Mouse (Mus musculus): ENCODE measurements around the gene Gtdc1. TPM values are rescaled to one million over a fixed set of nuclear protein-coding genes. Genes with fewer than 3 reads are reported as not detected.

The Gtdc1 gene
- polyA plus RNA-seq, 1 experiment from 2014 or later, result 19.0 TPM

DNA sequence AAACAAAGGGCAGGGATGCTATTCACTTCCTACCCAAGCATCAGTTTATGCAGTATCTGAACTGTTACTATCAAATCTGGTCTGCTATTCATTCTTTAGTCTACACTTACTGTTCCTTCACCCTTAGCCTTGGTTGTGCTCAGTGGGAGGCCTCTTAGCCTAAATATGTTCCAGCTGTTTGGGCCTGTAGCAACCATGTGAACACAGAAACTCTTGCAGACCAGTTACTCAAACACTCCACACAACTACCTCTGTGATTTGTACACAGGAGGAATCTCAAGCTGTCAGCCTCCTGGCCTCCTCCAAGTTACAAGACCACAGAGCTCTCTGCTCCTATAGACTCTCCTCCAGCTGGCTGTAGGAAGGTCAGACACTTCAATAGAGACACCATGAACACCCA is 384.7 kb downstream of the Gtdc1 start:
- Histone ChIP-seq H3K27me3 (no peaks in the 10 kb centered on the region), H3K4me2 (no peak overlapping the region), H3K4me3 (no peak overlapping the region), H3K4me1 (no peaks in the 10 kb centered on the region), H3K36me3 (no peaks in the 10 kb centered on the region), H3K9me3 (no peaks in the 10 kb centered on the region), H3K9ac (no peak overlapping the region), H3K27ac (no peak overlapping the region)
- ATAC-seq (ENCODE audit: insufficient number of reproducible peaks, insufficient read depth, low FRiP score, low TSS enrichment, low read depth), result no peak

- Histone ChIP-seq H3K9ac (no peak overlapping the region), H3K4me2 (no peak overlapping the region), H3K36me3 (no peaks in the 10 kb centered on the region), H3K9me3 (no peaks in the 10 kb centered on the region), H3K27me3 (no peaks in the 10 kb centered on the region), H3K4me3 (no peak overlapping the region), H3K27ac (no peak overlapping the region), H3K4me1 (no peaks in the 10 kb centered on the region)
- WGBS, result 88% methylated on average over 6 of the region's 6 CpGs
- no peak for ATAC-seq (ENCODE audit: insufficient number of reproducible peaks, insufficient read depth, low FRiP score, low TSS enrichment, low read depth)
Observed at GRCm38 (mm10) chr2:44541726-44542125, 385.7 kb downstream of the Gtdc1 start.

GRCm38 (mm10) chr2:44540881-44541280 is 386.6 kb downstream of the Gtdc1 start:
- 89% methylated on average over 6 of the region's 6 CpGs for WGBS
- H3K4me1 ChIP-seq, result no peaks in the 10 kb centered on the region
- no peaks in the 10 kb centered on the region for H3K36me3 ChIP-seq
- H3K4me3 ChIP-seq, result no peak overlapping the region
- H3K9ac ChIP-seq, result no peak overlapping the region
- H3K4me2 ChIP-seq, result no peak overlapping the region
- no peaks in the 10 kb centered on the region for H3K27me3 ChIP-seq
- H3K27ac ChIP-seq, result no peak overlapping the region
- no peak for ATAC-seq (ENCODE audit: insufficient number of reproducible peaks, insufficient read depth, low FRiP score, low TSS enrichment, low read depth)
- H3K9me3 ChIP-seq, result no peaks in the 10 kb centered on the region

DNA sequence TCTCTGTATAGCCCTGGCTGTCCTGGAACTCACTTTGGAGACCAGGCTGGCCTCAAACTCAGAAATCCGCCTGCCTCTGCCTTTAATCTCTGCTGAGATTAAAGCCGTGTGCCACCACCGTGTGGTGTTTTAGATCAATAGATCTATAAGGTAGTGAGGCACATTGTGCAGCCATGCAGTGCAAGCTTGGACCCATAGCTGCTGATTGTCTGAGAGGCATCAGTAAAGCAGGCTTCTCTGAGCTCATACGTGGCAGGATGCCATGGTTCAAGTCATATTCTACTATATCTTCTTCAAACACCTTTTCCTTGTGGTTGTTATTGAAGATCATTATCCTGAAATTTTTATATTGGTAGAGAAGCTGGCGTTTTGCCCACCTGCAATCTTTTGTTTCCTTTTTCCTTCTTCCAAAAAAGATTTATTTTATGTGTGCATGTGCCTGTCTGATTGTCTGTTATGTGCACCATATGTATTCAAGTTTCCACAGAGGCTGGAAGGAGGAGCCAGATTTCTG is 388.3 kb downstream of the Gtdc1 start:
- no peak overlapping the region for H3K9ac ChIP-seq
- H3K4me3 ChIP-seq, result no peak overlapping the region
- H3K27ac ChIP-seq, result no peak overlapping the region
- 82% methylated on average over 5 of the region's 5 CpGs for WGBS
- no peaks in the 10 kb centered on the region for H3K36me3 ChIP-seq
- H3K9me3 ChIP-seq, result no peaks in the 10 kb centered on the region
- H3K4me2 ChIP-seq, result no peak overlapping the region
- no peak for ATAC-seq (ENCODE audit: insufficient number of reproducible peaks, insufficient read depth, low FRiP score, low TSS enrichment, low read depth)
- H3K4me1 ChIP-seq, result no peaks in the 10 kb centered on the region
- no peaks in the 10 kb centered on the region for H3K27me3 ChIP-seq

GRCm38 (mm10) chr2:44538135-44538534 is 389.3 kb downstream of the Gtdc1 start:
- Histone ChIP-seq H3K4me1 (no peaks in the 10 kb centered on the region), H3K27me3 (no peaks in the 10 kb centered on the region), H3K4me3 (no peak overlapping the region), H3K4me2 (no peak overlapping the region), H3K27ac (no peak overlapping the region), H3K36me3 (no peaks in the 10 kb centered on the region), H3K9me3 (no peaks in the 10 kb centered on the region), H3K9ac (no peak overlapping the region)
- ATAC-seq (ENCODE audit: insufficient number of reproducible peaks, insufficient read depth, low FRiP score, low TSS enrichment, low read depth), result no peak
- 43% methylated on average over 4 of the region's 4 CpGs for WGBS

- no peak overlapping the region for H3K4me2 ChIP-seq
- H3K4me1 ChIP-seq, result no peaks in the 10 kb centered on the region
- no peak overlapping the region for H3K4me3 ChIP-seq
- H3K9me3 ChIP-seq, result no peaks in the 10 kb centered on the region
- H3K36me3 ChIP-seq, result no peaks in the 10 kb centered on the region
- H3K27me3 ChIP-seq, result no peaks in the 10 kb centered on the region
- WGBS, result 94% methylated on average over 11 of the region's 11 CpGs
- ATAC-seq (ENCODE audit: insufficient number of reproducible peaks, insufficient read depth, low FRiP score, low TSS enrichment, low read depth), result no peak
- no peak overlapping the region for H3K27ac ChIP-seq
- H3K9ac ChIP-seq, result no peak overlapping the region
Observed at GRCm38 (mm10) chr2:44535760-44536159, 391.7 kb downstream of the Gtdc1 start.

GRCm38 (mm10) chr2:44535136-44535675 is 392.3 kb downstream of the Gtdc1 start:
- Histone ChIP-seq H3K27ac (no peak overlapping the region), H3K4me2 (no peak overlapping the region), H3K27me3 (no peaks in the 10 kb centered on the region), H3K9ac (no peak overlapping the region), H3K9me3 (no peaks in the 10 kb centered on the region), H3K4me1 (no peaks in the 10 kb centered on the region), H3K36me3 (no peaks in the 10 kb centered on the region), H3K4me3 (no peak overlapping the region)
- ATAC-seq (ENCODE audit: insufficient number of reproducible peaks, insufficient read depth, low FRiP score, low TSS enrichment, low read depth), result no peak
- whole genome bisulfite sequencing, result 76% methylated on average over 10 of the region's 10 CpGs

DNA sequence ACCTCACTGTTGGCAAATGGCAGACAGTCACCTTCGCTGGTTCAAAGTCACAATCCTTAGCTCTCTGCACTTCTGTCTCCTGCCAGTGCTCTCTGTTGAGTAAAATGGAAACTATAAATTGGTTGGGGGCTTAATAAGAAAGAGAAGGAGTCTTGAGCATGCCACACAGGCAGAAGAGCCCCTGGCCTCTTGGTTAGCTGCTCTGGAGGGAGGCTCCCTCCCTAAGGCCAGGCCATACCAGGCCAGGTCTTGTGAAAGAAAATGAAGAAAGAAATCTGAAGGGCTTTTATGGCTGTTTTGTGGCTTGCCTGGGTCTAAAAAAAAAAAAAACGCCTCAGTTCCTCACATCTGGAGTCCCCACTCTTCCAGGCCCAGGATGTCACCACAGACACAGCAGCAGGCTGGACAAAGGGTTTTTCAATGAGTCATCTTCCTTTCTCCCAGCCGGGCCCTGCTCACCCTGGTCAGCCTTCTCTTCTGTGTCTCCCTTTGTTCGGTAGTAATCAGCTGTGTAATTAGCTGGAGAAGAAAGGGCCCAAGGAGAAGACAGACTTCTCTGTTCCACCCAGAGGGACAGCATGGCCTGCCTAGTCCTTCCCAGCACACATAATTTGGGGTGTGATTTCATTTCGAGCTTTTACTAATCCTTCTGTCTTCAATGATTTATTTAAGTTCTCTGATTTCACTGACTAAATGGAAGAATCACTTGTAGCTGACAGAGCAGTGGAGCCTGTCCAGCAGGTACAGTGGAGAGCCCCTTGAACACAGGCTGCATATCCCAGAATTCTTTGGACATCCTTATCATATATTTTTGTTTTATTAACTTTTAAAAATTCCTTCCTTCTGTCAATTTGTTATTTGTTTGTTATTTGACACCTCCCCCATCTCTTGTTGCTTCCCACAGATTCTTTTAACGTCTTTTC is 401.1 kb downstream of the Gtdc1 start:
- ATAC-seq (ENCODE audit: insufficient number of reproducible peaks, insufficient read depth, low FRiP score, low TSS enrichment, low read depth), result no peak
- no peaks in the 10 kb centered on the region for H3K36me3 ChIP-seq
- no peaks in the 10 kb centered on the region for H3K27me3 ChIP-seq
- H3K9me3 ChIP-seq, result no peaks in the 10 kb centered on the region
- H3K4me3 ChIP-seq, result no peak overlapping the region
- H3K9ac ChIP-seq, result no peak overlapping the region
- no peak overlapping the region for H3K27ac ChIP-seq
- 0 out of 2 replicates have a peak, but pooled peaks cover 5% of the 10 kb centered on the region for H3K4me1 ChIP-seq
- no peak overlapping the region for H3K4me2 ChIP-seq
- whole genome bisulfite sequencing, result 17% methylated on average over 6 of the region's 6 CpGs

DNA sequence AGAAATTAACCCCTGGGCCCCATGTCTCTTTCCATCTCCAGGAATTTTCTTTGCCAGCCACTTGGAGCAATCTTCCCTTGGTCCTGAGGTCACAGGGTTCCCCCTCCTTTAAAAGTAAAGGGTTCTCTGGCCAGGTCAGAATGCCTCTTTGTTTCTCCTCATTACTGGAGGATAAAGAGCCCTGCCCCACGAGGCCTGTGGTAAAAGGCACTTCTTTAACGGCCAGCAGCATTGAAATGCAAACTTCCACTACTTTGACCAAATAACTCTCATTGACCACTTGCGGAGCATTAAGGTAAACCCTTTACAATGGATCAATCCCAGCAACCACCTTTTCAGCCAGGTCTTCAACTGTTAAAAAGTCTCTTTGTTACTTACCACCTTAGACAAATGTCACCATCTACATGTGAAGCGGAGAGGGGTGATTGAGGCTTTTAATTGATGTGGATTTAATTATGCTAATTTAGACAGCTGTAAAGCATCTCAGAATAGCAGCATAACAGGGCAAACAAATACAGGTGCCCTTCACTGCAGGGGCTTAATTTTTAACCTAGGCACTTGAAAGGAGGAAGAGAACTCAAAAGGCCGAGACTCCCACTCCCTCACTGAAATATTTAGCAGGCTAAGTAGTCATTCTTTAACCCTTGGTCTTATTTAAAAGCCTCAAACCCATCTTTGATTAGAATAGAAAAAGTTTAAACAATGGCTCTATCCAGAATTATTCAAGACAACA is 402.1 kb downstream of the Gtdc1 start:
- 48% methylated on average over 5 of the region's 5 CpGs for WGBS
- H3K4me3 ChIP-seq, result no peak overlapping the region
- H3K9me3 ChIP-seq, result no peaks in the 10 kb centered on the region
- H3K4me1 ChIP-seq, result 0 out of 2 replicates have a peak, but pooled peaks cover 5% of the 10 kb centered on the region
- H3K4me2 ChIP-seq, result no peak overlapping the region
- H3K9ac ChIP-seq, result no peak overlapping the region
- H3K27me3 ChIP-seq, result no peaks in the 10 kb centered on the region
- no peak for ATAC-seq (ENCODE audit: insufficient number of reproducible peaks, insufficient read depth, low FRiP score, low TSS enrichment, low read depth)
- no peak overlapping the region for H3K27ac ChIP-seq
- no peaks in the 10 kb centered on the region for H3K36me3 ChIP-seq

GRCm38 (mm10) chr2:44519236-44519635 is 408.2 kb downstream of the Gtdc1 start:
- no peaks in the 10 kb centered on the region for H3K36me3 ChIP-seq
- no peak overlapping the region for H3K9ac ChIP-seq
- WGBS, result 85% methylated on average over 3 of the region's 3 CpGs
- no peaks in the 10 kb centered on the region for H3K4me1 ChIP-seq
- H3K27ac ChIP-seq, result no peak overlapping the region
- ATAC-seq (ENCODE audit: insufficient number of reproducible peaks, insufficient read depth, low FRiP score, low TSS enrichment, low read depth), result no peak
- no peak overlapping the region for H3K4me2 ChIP-seq
- no peak overlapping the region for H3K4me3 ChIP-seq
- H3K27me3 ChIP-seq, result no peaks in the 10 kb centered on the region
- no peaks in the 10 kb centered on the region for H3K9me3 ChIP-seq

DNA sequence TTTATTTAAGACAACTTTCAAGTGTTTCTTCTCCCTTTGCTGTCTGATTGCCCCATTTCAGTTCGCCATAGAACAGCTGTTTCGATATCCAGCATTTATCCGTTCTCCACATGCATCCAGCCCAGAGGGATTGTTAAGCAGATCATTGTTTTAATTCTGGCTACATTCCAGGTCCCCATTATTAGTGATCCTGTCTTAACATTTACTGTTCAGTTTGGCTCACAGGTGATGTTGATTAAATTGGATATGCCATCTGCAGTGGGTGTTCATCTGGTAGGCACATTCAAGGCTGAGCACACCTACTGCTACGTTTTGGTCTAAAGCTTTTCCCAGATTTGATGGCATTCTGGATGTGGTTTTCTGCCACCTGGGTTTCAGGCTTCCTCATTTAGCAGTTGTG is 409.4 kb downstream of the Gtdc1 start:
- Histone ChIP-seq H3K9ac (no peak overlapping the region), H3K27me3 (no peaks in the 10 kb centered on the region), H3K4me3 (no peak overlapping the region), H3K9me3 (no peaks in the 10 kb centered on the region), H3K36me3 (no peaks in the 10 kb centered on the region), H3K4me1 (no peaks in the 10 kb centered on the region), H3K4me2 (no peak overlapping the region), H3K27ac (no peak overlapping the region)
- 60% methylated on average over 4 of the region's 4 CpGs for WGBS
- no peak for ATAC-seq (ENCODE audit: insufficient number of reproducible peaks, insufficient read depth, low FRiP score, low TSS enrichment, low read depth)

Measured in embryonic facial prominence, embryonic 13.5 days (tissue).